Mouse (Mus musculus): ENCODE data around the gene Rgl1. TPM values are rescaled to one million over a fixed set of nuclear protein-coding genes. Genes with fewer than 3 reads are reported as not detected.
A peak's percentile ranks its signal among the peaks of the same experiment; 100 is the strongest.

Gene Rgl1
- polyA plus RNA-seq, 1 experiment from 2014 or later = 13.9 TPM

- H3K9ac ChIP-seq (ENCODE audit: low read depth, low read length) = no peak within 1 kb of the TSS
- H3K36me3 ChIP-seq (ENCODE audit: control insufficient read depth, insufficient read depth, low read length) = no peaks in the 10 kb centered on the region
- no peaks in the 10 kb centered on the region for H3K9me3 ChIP-seq (replicated peaks; ENCODE audit: control insufficient read depth, low read length, poor library complexity, severe bottlenecking)
- H3K27me3 ChIP-seq (ENCODE audit: control insufficient read depth, insufficient read depth, low read depth, low read length) = no peaks in the 10 kb centered on the region
- H3K4me3 ChIP-seq (ENCODE audit: low read depth, low read length) = no peak within 1 kb of the TSS
- 0 out of 2 replicates have a peak, but pooled peaks cover 3% of the 10 kb centered on the region for H3K4me1 ChIP-seq (ENCODE audit: control insufficient read depth, insufficient read depth, low read length)
- no peak within 1 kb of the TSS for H3K27ac ChIP-seq (ENCODE audit: low read length)
- peak; percentile 79 for ATAC-seq
- no peak within 1 kb of the TSS for H3K4me2 ChIP-seq (ENCODE audit: low read length)
- 6% methylated on average over 2 of the region's 2 CpGs for WGBS
Measured at GRCm38 (mm10) chr1:152799897-152800296, 33.7 kb upstream of the Rgl1 start, which contains the start of gene Ncf2. TSS of gene Ncf2 (plus strand) at chr1:152800194.

GRCm38 (mm10) chr1:152798125-152798524 is 32.0 kb upstream of the Rgl1 start:
- 89% methylated on average over 9 of the region's 9 CpGs for WGBS
- Histone ChIP-seq H3K4me3 (ENCODE audit: low read depth, low read length) (no peak overlapping the region), H3K27ac (ENCODE audit: low read length) (no peak overlapping the region), H3K4me2 (ENCODE audit: low read length) (no peak overlapping the region), H3K9ac (ENCODE audit: low read depth, low read length) (no peak overlapping the region), H3K27me3 (ENCODE audit: control insufficient read depth, insufficient read depth, low read depth, low read length) (no peaks in the 10 kb centered on the region), H3K9me3 (replicated peaks; ENCODE audit: control insufficient read depth, low read length, poor library complexity, severe bottlenecking) (no peaks in the 10 kb centered on the region), H3K4me1 (ENCODE audit: control insufficient read depth, insufficient read depth, low read length) (0 out of 2 replicates have a peak, but pooled peaks cover 3% of the 10 kb centered on the region), H3K36me3 (ENCODE audit: control insufficient read depth, insufficient read depth, low read length) (no peaks in the 10 kb centered on the region)
- no peak for ATAC-seq

- Histone ChIP-seq H3K9me3 (replicated peaks; ENCODE audit: control insufficient read depth, low read length, poor library complexity, severe bottlenecking) (no peaks in the 10 kb centered on the region), H3K27me3 (ENCODE audit: control insufficient read depth, insufficient read depth, low read depth, low read length) (no peaks in the 10 kb centered on the region), H3K36me3 (ENCODE audit: control insufficient read depth, insufficient read depth, low read length) (no peaks in the 10 kb centered on the region), H3K27ac (ENCODE audit: low read length) (no peak overlapping the region), H3K9ac (ENCODE audit: low read depth, low read length) (no peak overlapping the region), H3K4me1 (ENCODE audit: control insufficient read depth, insufficient read depth, low read length) (0 out of 2 replicates have a peak, but pooled peaks cover 3% of the 10 kb centered on the region), H3K4me3 (ENCODE audit: low read depth, low read length) (no peak overlapping the region), H3K4me2 (ENCODE audit: low read length) (no peak overlapping the region)
- ATAC-seq = no peak
- WGBS = 79% methylated on average over 8 of the region's 8 CpGs
Measured at GRCm38 (mm10) chr1:152796683-152797263, 30.6 kb upstream of the Rgl1 start.

GRCm38 (mm10) chr1:152795688-152796255 is 29.6 kb upstream of the Rgl1 start:
- H3K4me2 ChIP-seq (ENCODE audit: low read length) = no peak overlapping the region
- no peak overlapping the region for H3K27ac ChIP-seq (ENCODE audit: low read length)
- H3K27me3 ChIP-seq (ENCODE audit: control insufficient read depth, insufficient read depth, low read depth, low read length) = no peaks in the 10 kb centered on the region
- 69% methylated on average over 8 of the region's 8 CpGs for WGBS
- H3K4me3 ChIP-seq (ENCODE audit: low read depth, low read length) = no peak overlapping the region
- H3K4me1 ChIP-seq (ENCODE audit: control insufficient read depth, insufficient read depth, low read length) = 0 out of 2 replicates have a peak, but pooled peaks cover 3% of the 10 kb centered on the region
- no peaks in the 10 kb centered on the region for H3K9me3 ChIP-seq (replicated peaks; ENCODE audit: control insufficient read depth, low read length, poor library complexity, severe bottlenecking)
- H3K36me3 ChIP-seq (ENCODE audit: control insufficient read depth, insufficient read depth, low read length) = no peaks in the 10 kb centered on the region
- no peak overlapping the region for H3K9ac ChIP-seq (ENCODE audit: low read depth, low read length)
- ATAC-seq = no peak

- no peaks in the 10 kb centered on the region for H3K9me3 ChIP-seq (replicated peaks; ENCODE audit: control insufficient read depth, low read length, poor library complexity, severe bottlenecking)
- ATAC-seq = no peak
- H3K4me2 ChIP-seq (ENCODE audit: low read length) = no peak overlapping the region
- no peaks in the 10 kb centered on the region for H3K27me3 ChIP-seq (ENCODE audit: control insufficient read depth, insufficient read depth, low read depth, low read length)
- WGBS = 26% methylated on average over 6 of the region's 6 CpGs
- H3K9ac ChIP-seq (ENCODE audit: low read depth, low read length) = no peak overlapping the region
- H3K27ac ChIP-seq (ENCODE audit: low read length) = no peak overlapping the region
- no peak overlapping the region for H3K4me3 ChIP-seq (ENCODE audit: low read depth, low read length)
- no peaks in the 10 kb centered on the region for H3K4me1 ChIP-seq (ENCODE audit: control insufficient read depth, insufficient read depth, low read length)
- no peaks in the 10 kb centered on the region for H3K36me3 ChIP-seq (ENCODE audit: control insufficient read depth, insufficient read depth, low read length)
Measured at GRCm38 (mm10) chr1:152793495-152794130, 27.5 kb upstream of the Rgl1 start.

- 19% methylated on average over 12 of the region's 12 CpGs for WGBS
- no peak for ATAC-seq
- no peak overlapping the region for H3K27ac ChIP-seq (ENCODE audit: low read length)
- no peaks in the 10 kb centered on the region for H3K4me1 ChIP-seq (ENCODE audit: control insufficient read depth, insufficient read depth, low read length)
- no peaks in the 10 kb centered on the region for H3K27me3 ChIP-seq (ENCODE audit: control insufficient read depth, insufficient read depth, low read depth, low read length)
- H3K36me3 ChIP-seq (ENCODE audit: control insufficient read depth, insufficient read depth, low read length) = no peaks in the 10 kb centered on the region
- no peak overlapping the region for H3K9ac ChIP-seq (ENCODE audit: low read depth, low read length)
- H3K4me2 ChIP-seq (ENCODE audit: low read length) = no peak overlapping the region
- no peak overlapping the region for H3K4me3 ChIP-seq (ENCODE audit: low read depth, low read length)
- no peaks in the 10 kb centered on the region for H3K9me3 ChIP-seq (replicated peaks; ENCODE audit: control insufficient read depth, low read length, poor library complexity, severe bottlenecking)
Measured at GRCm38 (mm10) chr1:152792736-152793494, 26.8 kb upstream of the Rgl1 start.

GRCm38 (mm10) chr1:152791269-152791668 is 25.1 kb upstream of the Rgl1 start:
- H3K27ac ChIP-seq (ENCODE audit: low read length) = no peak overlapping the region
- no peaks in the 10 kb centered on the region for H3K4me1 ChIP-seq (ENCODE audit: control insufficient read depth, insufficient read depth, low read length)
- H3K4me2 ChIP-seq (ENCODE audit: low read length) = no peak overlapping the region
- ATAC-seq = no peak
- H3K4me3 ChIP-seq (ENCODE audit: low read depth, low read length) = no peak overlapping the region
- H3K27me3 ChIP-seq (ENCODE audit: control insufficient read depth, insufficient read depth, low read depth, low read length) = no peaks in the 10 kb centered on the region
- WGBS = 24% methylated on average over 4 of the region's 4 CpGs
- H3K36me3 ChIP-seq (ENCODE audit: control insufficient read depth, insufficient read depth, low read length) = no peaks in the 10 kb centered on the region
- no peak overlapping the region for H3K9ac ChIP-seq (ENCODE audit: low read depth, low read length)
- H3K9me3 ChIP-seq (replicated peaks; ENCODE audit: control insufficient read depth, low read length, poor library complexity, severe bottlenecking) = no peaks in the 10 kb centered on the region

- Histone ChIP-seq H3K27ac (ENCODE audit: low read length) (no peak overlapping the region), H3K4me1 (ENCODE audit: control insufficient read depth, insufficient read depth, low read length) (no peaks in the 10 kb centered on the region), H3K27me3 (ENCODE audit: control insufficient read depth, insufficient read depth, low read depth, low read length) (no peaks in the 10 kb centered on the region), H3K4me3 (ENCODE audit: low read depth, low read length) (no peak overlapping the region), H3K4me2 (ENCODE audit: low read length) (no peak overlapping the region), H3K9ac (ENCODE audit: low read depth, low read length) (no peak overlapping the region), H3K9me3 (replicated peaks; ENCODE audit: control insufficient read depth, low read length, poor library complexity, severe bottlenecking) (no peaks in the 10 kb centered on the region), H3K36me3 (ENCODE audit: control insufficient read depth, insufficient read depth, low read length) (no peaks in the 10 kb centered on the region)
- no peak for ATAC-seq
- 32% methylated on average over 6 of the region's 6 CpGs for WGBS
Measured at GRCm38 (mm10) chr1:152790821-152791220, 24.7 kb upstream of the Rgl1 start.

GRCm38 (mm10) chr1:152790254-152790653 is 24.1 kb upstream of the Rgl1 start:
- WGBS = 37% methylated on average over 12 of the region's 12 CpGs
- no peaks in the 10 kb centered on the region for H3K9me3 ChIP-seq (replicated peaks; ENCODE audit: control insufficient read depth, low read length, poor library complexity, severe bottlenecking)
- no peak overlapping the region for H3K4me3 ChIP-seq (ENCODE audit: low read depth, low read length)
- no peaks in the 10 kb centered on the region for H3K36me3 ChIP-seq (ENCODE audit: control insufficient read depth, insufficient read depth, low read length)
- H3K27ac ChIP-seq (ENCODE audit: low read length) = no peak overlapping the region
- no peaks in the 10 kb centered on the region for H3K27me3 ChIP-seq (ENCODE audit: control insufficient read depth, insufficient read depth, low read depth, low read length)
- H3K4me2 ChIP-seq (ENCODE audit: low read length) = no peak overlapping the region
- H3K4me1 ChIP-seq (ENCODE audit: control insufficient read depth, insufficient read depth, low read length) = no peaks in the 10 kb centered on the region
- H3K9ac ChIP-seq (ENCODE audit: low read depth, low read length) = no peak overlapping the region
- no peak for ATAC-seq

Measured in midbrain, embryonic 16.5 days (tissue).